Mouse (Mus musculus): Measurements from ENCODE around the gene Ly6g6d. TPM values are rescaled to one million over a fixed set of nuclear protein-coding genes. Genes with fewer than 3 reads are reported as not detected.

The Ly6g6d gene
- 1.6 and 2.3 TPM in 2 replicates for polyA plus RNA-seq (2021; fragmentation: Nextera tagmentation)
- long read RNA-seq, experiment 1: 0 reads
- long read RNA-seq, experiment 2, partial matches to known transcripts: 0 of 1 reads
- long read RNA-seq, experiment 2, other reads (novel, unspliced or antisense): 0 of 1 reads

GRCm38 (mm10) chr17:35077786-35078233 lies at the start of gene Ly6g6d:
Gene Ly6g6d, minus strand, starts transcription at chr17:35078065.

GRCm38 (mm10) chr17:35126206-35126611 lies 48.3 kb upstream of the Ly6g6d start, which contains the start of gene D17H6S53E:
Gene D17H6S53E, plus strand, starts transcription at chr17:35126373.

GRCm38 (mm10) chr17:35121871-35122303 lies 44.0 kb upstream of the Ly6g6d start, which contains the start of gene Csnk2b:
Gene Csnk2b, minus strand, starts transcription at chr17:35122053.

GRCm38 (mm10) chr17:35121143-35121799 lies 43.4 kb upstream of the Ly6g6d start, which contains the start of gene Gpank1:
Gene Gpank1, plus strand, starts transcription at chr17:35121455.

GRCm38 (mm10) chr17:35115046-35116019 lies 37.5 kb upstream of the Ly6g6d start, which contains the start of gene Ly6g5b:
Gene Ly6g5b, minus strand, starts transcription at chr17:35115428.

GRCm38 (mm10) chr17:35108097-35108496 lies 30.2 kb upstream of the Ly6g6d start, which contains the start of gene Ly6g5c:
Gene Ly6g5c, plus strand, starts transcription at chr17:35108279.

GRCm38 (mm10) chr17:35088825-35089644 lies 11.2 kb upstream of the Ly6g6d start, which contains the start of gene Abhd16a:
Gene Abhd16a, plus strand, starts transcription at chr17:35089263.

GRCm38 (mm10) chr17:35085208-35085865 lies 7.5 kb upstream of the Ly6g6d start, which contains the start of gene Ly6g6f:
Gene Ly6g6f, minus strand, starts transcription at chr17:35085610.

GRCm38 (mm10) chr17:35076507-35077176 lies 1.2 kb downstream of the Ly6g6d start, which contains the start of gene Ly6g6e:
Gene Ly6g6e, plus strand, starts transcription at chr17:35076902.

GRCm38 (mm10) chr17:35066084-35066483 lies 11.8 kb downstream of the Ly6g6d start, which contains the start of gene Mpig6b:
Gene Mpig6b, minus strand, starts transcription at chr17:35066184.

GRCm38 (mm10) chr17:35064951-35065947 lies 12.6 kb downstream of the Ly6g6d start, which contains the start of gene Ly6g6c:
Gene Ly6g6c, plus strand, starts transcription at chr17:35065388.

GRCm38 (mm10) chr17:35058911-35059892 lies 18.7 kb downstream of the Ly6g6d start, which contains the start of gene Ddah2:
Gene Ddah2, plus strand, starts transcription at chr17:35059035.

GRCm38 (mm10) chr17:35049561-35050016 lies 28.3 kb downstream of the Ly6g6d start, which contains the start of gene Clic1:
Gene Clic1, plus strand, starts transcription at chr17:35049966.

GRCm38 (mm10) chr17:35046681-35047455 lies 31.0 kb downstream of the Ly6g6d start, which contains the start of gene Msh5:
Gene Msh5, minus strand, starts transcription at chr17:35046745.

GRCm38 (mm10) chr17:35027277-35028068 lies 50.4 kb downstream of the Ly6g6d start, which contains the start of gene Sapcd1:
Gene Sapcd1, minus strand, starts transcription at chr17:35028016.

